Mouse (Mus musculus) G1E (cell line): ENCODE measurements around the gene Serinc3.

Experiments used
- CTCF ChIP-seq: IDR thresholded peaks from 2 replicates; pipeline ENCODE4 v1.5.1; 2012; ENCODE audit warnings: low read depth, low read length, inconsistent platforms, mixed read lengths
- GATA1 ChIP-seq: IDR thresholded peaks from 2 replicates; pipeline ENCODE4 v1.6.1; 2012; ENCODE audit warnings: borderline replicate concordance, low read length, inconsistent platforms, mixed read lengths
- POLR2AphosphoS5 ChIP-seq: IDR thresholded peaks from 2 replicates; pipeline ENCODE4 v1.6.1; 2012; ENCODE audit warnings: low read depth, low read length, inconsistent platforms; ENCODE audit not compliant: insufficient replicate concordance

DNA sequence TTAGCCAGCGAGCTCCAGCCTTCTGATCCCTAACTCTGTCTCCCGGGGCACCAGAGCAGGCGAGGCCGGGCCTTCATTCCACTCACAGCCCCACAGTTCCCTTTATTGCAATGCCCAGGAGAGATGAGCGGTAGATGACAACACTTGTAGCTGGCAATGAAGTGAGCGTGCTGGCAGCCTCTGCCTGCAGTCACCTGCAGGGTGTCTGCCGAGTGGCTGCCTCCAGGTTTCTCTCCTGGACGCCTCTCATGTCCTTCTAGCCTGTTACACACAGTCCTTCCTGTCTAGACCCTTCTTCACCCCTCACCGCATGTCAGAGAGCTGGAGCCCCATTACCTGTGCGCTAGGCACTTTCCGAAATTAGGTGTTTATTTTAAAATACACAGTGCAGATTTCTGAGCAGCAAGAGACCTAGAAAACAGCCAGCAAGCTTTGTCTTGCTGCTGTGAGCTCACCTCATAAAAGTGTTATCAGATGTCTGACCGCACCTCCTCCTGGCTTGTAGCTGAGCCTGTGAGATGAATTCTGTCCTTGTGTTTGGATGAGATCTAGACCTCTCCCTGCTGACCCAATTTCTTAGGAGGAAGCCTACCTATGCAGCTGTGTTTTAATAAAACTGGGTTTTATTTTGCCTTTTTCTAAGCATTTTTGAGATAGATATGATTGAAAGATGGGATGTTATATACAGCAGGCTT is 35.5 kb downstream of the Serinc3 start:
- no peak for TF ChIP-seq CTCF
- TF ChIP-seq GATA1, result no peak
- TF ChIP-seq POLR2AphosphoS5, result no peak
